Mouse (Mus musculus): ENCODE data around the gene Itgb6.

GRCm38 (mm10) chr2:60739389-60740137 lies 17.1 kb upstream of the Itgb6 start:
- TF ChIP-seq GATA1 (IDR thresholded peaks at IDR 0.05; ENCODE audit: borderline replicate concordance, low read length) (no peak), FLI1 (IDR thresholded peaks at IDR 0.05; ENCODE audit: low read length) (no peak)

All from megakaryocyte, embryonic 14.5 days (primary cell).